Mouse (Mus musculus) E14TG2a.4 (cell line): Measurements from ENCODE around the gene Sh2d3c.

Experiments used
- CTCF ChIP-seq: conservative IDR thresholded peaks from 2 replicates; pipeline ENCODE4 v1.5.1; 2014; ENCODE audit warnings: low read length
- POU5F1 ChIP-seq: IDR thresholded peaks from 2 replicates; pipeline ENCODE4 v1.6.1; 2014; ENCODE audit warnings: low read length, borderline replicate concordance

- TF ChIP-seq CTCF (no peak), POU5F1 (no peak)
These were observed 39.1 kb upstream of the Sh2d3c start for GRCm38 (mm10) chr2:32681754-32682153.
